Mouse (Mus musculus) MEL (cell line): Measurements from ENCODE around the gene Hps6.

Source experiments
- CTCF ChIP-seq, 3 experiments: IDR thresholded peaks in 2 of 3; conservative IDR thresholded peaks in 1 of 3; 2 replicates each; pipeline ENCODE4 v1.5.1; 2011 to 2012; ENCODE audit warnings: low read length in 3 of 3, low read depth in 2 of 3, mild to moderate bottlenecking in 2 of 3, improper control_type of control experiment in 1 of 3, inconsistent platforms in 1 of 3, mixed read lengths in 1 of 3, moderate library complexity in 1 of 3; ENCODE audit not compliant: control insufficient read depth in 1 of 3, insufficient read depth in 1 of 3, poor library complexity in 1 of 3, severe bottlenecking in 1 of 3
- POLR2AphosphoS5 ChIP-seq: IDR thresholded peaks from 2 replicates; pipeline ENCODE4 v1.6.1; 2012; ENCODE audit warnings: low read depth, borderline replicate concordance, mild to moderate bottlenecking, inconsistent platforms, low read length, moderate library complexity, mixed read lengths
- TAL1 ChIP-seq: IDR thresholded peaks from 2 replicates; pipeline ENCODE4 v1.6.1; 2012; ENCODE audit warnings: mild to moderate bottlenecking, inconsistent platforms, low read length, moderate library complexity, mixed read lengths
- ZC3H11A ChIP-seq: IDR thresholded peaks from 2 replicates; pipeline ENCODE4 v1.6.1; 2012; ENCODE audit warnings: low read depth, mild to moderate bottlenecking, inconsistent platforms, low read length, improper control_type of control experiment

DNA sequence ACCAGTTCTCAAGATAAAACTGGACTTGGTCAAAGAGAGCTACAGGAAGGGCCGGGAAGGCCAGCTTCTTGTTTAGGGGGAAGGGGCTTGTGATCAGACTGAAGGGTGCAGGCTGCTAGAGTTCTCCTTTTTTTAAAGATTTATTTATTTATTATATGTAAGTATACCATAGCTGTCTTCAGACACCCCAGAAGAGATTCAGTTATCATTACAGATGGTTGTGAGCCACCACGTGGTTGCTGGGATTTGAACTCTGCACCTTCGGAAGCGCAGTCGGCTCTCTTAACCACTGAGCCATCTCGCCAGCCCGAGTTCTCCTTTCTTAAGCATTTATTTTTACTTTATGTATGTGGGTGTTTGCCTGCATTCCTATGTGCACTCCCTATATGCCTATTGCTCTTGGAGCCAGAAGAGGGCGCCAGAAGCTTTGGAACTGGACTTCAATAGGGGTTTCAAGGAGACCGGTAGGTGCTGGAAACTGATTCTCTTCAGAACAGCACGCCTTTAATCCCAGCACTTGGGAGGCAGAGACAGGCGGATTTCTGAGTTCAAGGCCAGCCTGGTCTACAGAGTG, 25.5 kb downstream of the Hps6 start:
- TF ChIP-seq ZC3H11A (peak; percentile 73), POLR2AphosphoS5 (no peak), CTCF (IDR thresholded peaks at IDR 0.05 in 2 of 3, conservative IDR thresholded peaks at IDR 0.05 in 1 of 3; ENCODE audit: control insufficient read depth in 1 of 3, insufficient read depth in 1 of 3, low read depth in 2 of 3, low read length in 3 of 3, poor library complexity in 1 of 3, severe bottlenecking in 1 of 3) (peak; percentile 70 to 79 (median 74)), TAL1 (no peak)
